Mouse (Mus musculus): ENCODE results near the gene Trdmt1. TPM values are rescaled to one million over a fixed set of nuclear protein-coding genes. Genes with fewer than 3 reads are reported as not detected.
A peak's percentile ranks its signal among the peaks of the same experiment; 100 is the strongest.
"Not testable (repeated sequence)": the region's sequence is repeated elsewhere in the genome, so short reads cannot be mapped to it uniquely, and the experiment has no call there.

Gene Trdmt1
- 1 to 10 TPM; 6.6 to 9.1 TPM for total RNA-seq (2021)
- long read RNA-seq, experiment 1, partial matches to known transcripts, result 0 of 5 reads
- long read RNA-seq, experiment 1, other reads (novel, unspliced or antisense), result 2 of 5 reads
- long read RNA-seq, experiment 2, partial matches to known transcripts, result 1 of 1 reads
- long read RNA-seq, experiment 2, other reads (novel, unspliced or antisense), result 0 of 1 reads

DNA sequence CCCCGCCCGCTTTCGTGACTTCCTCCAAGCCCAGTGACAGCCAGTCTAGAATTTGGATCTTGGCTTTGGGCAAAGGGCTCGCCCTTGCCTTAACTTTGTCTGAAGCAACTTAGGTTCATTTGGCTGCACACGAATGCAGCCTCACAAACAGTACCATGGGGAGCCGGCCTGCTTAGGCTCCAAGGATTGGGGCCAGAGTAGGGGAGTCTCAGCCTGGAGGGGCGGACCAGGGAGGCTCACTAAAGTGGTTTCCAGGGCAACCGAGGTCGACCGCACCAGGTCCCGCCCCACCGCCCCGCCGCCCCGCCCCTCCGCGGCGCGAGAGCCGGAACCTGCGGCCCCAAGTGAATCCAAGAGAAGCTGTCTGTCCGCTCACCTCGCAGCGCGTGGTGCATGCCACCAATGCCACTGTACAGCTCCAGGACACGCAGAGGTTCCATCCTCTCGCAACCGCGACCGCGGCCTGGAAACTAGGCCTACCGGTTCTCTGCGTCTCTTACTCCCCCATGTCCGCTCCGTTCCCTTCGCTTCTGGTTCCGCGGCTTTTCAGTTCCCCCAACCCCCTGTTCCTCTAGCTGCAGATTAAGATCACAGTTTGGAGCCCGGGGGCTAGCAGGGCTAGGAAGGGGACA, at the start of gene Trdmt1:
Trdmt1 (minus strand) TSS at position 476 of the 632 bp plus-strand sequence.
- intact Hi-C loops (cut with DNase I), result loop anchor here (2.0 kb wide), 1 partner anchor 28 kb away; the partner anchor contains the start of gene Vim

GRCm38 (mm10) chr2:13593328-13593727, 48.9 kb upstream of the Trdmt1 start:
- intact Hi-C loops (cut with DNase I), result no loop called here
- no peak for DNase-seq

More for the DNA sequence above, at the start of gene Trdmt1:
- DNase-seq, result peak; percentile 85

DNA sequence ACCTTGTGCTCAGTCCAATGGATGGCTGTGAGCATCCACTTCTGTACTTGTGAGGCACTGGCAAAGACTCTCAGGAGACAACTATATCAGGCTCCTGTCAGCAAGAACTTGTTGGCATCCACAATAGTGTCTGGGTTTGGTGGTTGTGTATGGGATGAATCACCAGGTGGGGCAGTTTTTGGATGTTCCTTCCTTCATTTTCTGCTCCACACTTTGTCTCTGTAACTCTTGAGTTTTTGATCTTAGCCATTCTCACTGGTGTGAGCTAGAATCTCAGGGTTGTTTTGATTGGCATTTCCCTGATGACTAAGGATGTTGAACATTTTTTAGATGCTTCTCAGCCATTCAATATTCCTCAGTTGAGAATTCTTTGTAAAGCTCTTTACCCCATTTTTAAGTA, 39.3 kb upstream of the Trdmt1 start:
- DNase-seq; intact Hi-C loops (cut with DNase I): not testable (repeated sequence)

GRCm38 (mm10) chr2:13582184-13582583, 37.7 kb upstream of the Trdmt1 start:
- intact Hi-C loops (cut with DNase I), result no loop called here
- DNase-seq, result no peak

GRCm38 (mm10) chr2:13579991-13580390, 35.5 kb upstream of the Trdmt1 start:
- DNase-seq, result peak in 1 of 2 experiments; percentile 31
- intact Hi-C loops (cut with DNase I), result loop anchor here (5.0 kb wide), 1 partner anchor 168 kb away; no protein-coding TSS in a partner anchor

DNA sequence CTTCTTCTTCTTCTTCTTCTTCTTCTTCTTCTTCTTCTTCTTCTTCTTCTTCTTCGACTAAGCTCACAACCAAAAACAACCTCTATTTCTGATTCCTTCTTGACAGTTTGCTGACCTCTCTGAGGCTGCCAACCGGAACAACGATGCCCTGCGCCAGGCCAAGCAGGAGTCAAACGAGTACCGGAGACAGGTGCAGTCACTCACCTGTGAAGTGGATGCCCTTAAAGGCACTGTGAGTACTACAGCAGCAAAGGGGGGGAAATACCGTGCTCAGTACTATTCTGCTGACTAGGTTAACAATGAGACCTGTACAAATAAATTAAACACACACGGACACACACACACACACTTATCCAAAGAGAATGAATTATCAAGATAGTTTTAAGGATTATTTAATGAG, 34.8 kb upstream of the Trdmt1 start:
- intact Hi-C loops (cut with DNase I), result loop anchor here (5.0 kb wide), 1 partner anchor 167 kb away; no protein-coding TSS in a partner anchor
- no peak for DNase-seq

DNA sequence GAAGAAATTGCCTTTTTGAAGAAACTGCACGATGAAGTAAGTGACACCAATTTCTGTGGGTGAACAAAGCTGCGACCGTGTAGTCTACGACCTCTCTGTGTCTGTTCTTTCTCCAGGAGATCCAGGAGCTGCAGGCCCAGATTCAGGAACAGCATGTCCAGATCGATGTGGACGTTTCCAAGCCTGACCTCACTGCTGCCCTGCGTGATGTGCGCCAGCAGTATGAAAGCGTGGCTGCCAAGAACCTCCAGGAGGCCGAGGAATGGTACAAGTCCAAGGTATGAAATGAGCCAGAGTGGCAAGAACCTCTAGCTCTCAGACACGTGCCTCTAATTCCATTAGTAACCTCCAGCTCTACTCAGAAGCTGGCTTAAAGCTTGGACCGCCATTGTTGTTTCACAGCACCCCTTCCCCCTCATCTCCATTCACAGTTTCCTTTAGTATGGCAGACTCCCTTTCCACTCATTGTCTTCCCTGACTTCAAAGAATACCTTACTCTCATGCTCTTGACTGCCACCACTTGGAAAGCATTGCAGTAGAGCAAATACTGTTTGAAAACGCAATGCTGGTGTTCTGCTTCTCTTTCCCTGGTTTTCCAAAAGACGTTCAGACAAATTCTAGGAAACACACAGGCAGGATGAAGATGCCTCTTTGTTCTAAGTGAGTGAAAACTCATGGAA, 34.1 kb upstream of the Trdmt1 start:
- intact Hi-C loops (cut with DNase I), result loop anchor here (5.0 kb wide), 1 partner anchor 166 kb away; no protein-coding TSS in a partner anchor
- peak in 1 of 2 experiments; percentile 21 for DNase-seq

DNA sequence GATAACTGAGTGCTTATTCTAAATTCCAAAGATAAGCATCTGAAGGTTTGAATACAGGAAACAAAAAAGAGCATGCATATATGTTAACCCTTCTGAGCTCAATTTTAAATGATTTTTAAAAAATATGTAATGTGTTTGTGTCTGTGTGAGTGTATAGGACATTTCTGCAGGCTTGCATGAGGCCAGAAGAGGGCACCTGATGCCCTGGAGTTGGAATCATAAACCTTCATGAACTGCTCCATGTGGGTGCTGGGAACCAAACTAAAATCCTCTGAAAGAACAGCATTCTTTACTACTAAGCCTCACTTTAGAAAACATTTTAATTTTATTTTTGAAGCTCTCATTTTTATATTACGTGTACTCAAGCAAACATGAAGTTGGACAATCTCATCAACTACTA, 32.9 kb upstream of the Trdmt1 start:
- intact Hi-C loops (cut with DNase I), result loop anchor here (5.0 kb wide), 1 partner anchor 165 kb away; no protein-coding TSS in a partner anchor
- no peak for DNase-seq

DNA sequence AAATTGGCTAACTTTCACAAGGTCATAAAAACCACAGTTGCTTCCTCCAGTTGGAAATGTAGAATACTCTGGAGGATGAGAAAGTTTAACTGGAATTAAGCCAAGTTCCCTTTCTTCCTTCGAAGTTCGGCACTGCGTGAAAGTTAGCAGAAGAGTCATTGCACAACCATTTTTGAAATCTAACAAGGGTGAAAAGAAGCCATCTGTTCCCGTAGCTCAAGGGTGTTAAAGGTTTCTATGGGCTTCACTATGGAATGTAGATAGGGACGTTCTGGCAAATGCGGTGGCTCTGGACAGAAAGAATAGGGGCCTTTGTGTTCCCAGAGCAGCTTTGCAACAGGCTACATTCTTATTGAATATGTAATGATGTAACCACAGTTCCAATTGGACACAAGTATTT, 31.5 kb upstream of the Trdmt1 start:
- DNase-seq, result peak in 1 of 2 experiments; percentile 16
- intact Hi-C loops (cut with DNase I), result loop anchor here (2.0 to 5.0 kb wide), 2 partner anchors 164 to 285 kb away; no protein-coding TSS in a partner anchor

DNA sequence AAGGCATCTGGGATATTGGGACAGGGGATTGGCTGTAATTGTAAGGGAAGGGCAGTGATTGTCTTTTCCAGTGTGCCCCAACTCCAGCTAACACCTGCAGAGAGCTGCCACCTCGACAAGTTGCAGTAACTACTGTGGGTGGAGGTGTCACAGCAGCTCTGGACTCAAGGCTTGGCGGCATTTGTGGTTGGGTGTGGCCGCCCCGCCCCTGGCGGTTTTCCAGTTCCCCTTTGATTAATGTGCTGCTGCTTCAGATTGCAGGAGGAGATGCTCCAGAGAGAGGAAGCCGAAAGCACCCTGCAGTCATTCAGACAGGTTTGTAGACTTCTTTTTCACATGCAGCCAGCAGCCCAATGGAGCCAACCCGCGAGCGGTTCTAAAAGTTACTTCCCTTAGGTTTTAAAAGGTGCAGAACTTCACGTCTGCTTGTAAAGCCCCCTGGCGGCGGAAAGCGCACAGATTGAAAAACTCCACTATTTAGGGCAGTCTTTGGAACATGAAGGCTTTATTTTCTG, 30.9 kb upstream of the Trdmt1 start:
- intact Hi-C loops (cut with DNase I), result loop anchor here (2.0 to 5.0 kb wide), 2 partner anchors 163 to 285 kb away; no protein-coding TSS in a partner anchor
- peak; percentile 79 to 85 for DNase-seq

DNA sequence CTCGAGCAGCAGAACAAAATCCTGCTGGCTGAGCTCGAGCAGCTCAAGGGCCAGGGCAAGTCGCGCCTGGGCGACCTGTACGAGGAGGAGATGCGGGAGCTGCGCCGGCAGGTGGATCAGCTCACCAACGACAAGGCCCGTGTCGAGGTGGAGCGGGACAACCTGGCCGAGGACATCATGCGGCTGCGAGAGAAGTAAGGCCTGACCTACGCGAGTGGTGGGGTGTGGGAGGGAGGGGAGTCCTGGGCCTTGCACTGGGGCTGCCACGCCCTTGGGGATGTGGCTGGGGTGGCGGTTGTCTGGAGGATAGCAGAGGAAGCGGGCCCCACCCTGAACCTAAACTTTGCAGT, 30.3 kb upstream of the Trdmt1 start:
- intact Hi-C loops (cut with DNase I), result loop anchor here (2.0 to 5.0 kb wide), 2 partner anchors 162 to 284 kb away; no protein-coding TSS in a partner anchor
- peak; percentile 55 to 59 for DNase-seq

- intact Hi-C loops (cut with DNase I), result loop anchor here (2.0 kb wide), 1 partner anchor 283 kb away; no protein-coding TSS in a partner anchor
- DNase-seq, result peak; percentile 84 to 86
Observed at GRCm38 (mm10) chr2:13574066-13574800, 29.8 kb upstream of the Trdmt1 start.

DNA sequence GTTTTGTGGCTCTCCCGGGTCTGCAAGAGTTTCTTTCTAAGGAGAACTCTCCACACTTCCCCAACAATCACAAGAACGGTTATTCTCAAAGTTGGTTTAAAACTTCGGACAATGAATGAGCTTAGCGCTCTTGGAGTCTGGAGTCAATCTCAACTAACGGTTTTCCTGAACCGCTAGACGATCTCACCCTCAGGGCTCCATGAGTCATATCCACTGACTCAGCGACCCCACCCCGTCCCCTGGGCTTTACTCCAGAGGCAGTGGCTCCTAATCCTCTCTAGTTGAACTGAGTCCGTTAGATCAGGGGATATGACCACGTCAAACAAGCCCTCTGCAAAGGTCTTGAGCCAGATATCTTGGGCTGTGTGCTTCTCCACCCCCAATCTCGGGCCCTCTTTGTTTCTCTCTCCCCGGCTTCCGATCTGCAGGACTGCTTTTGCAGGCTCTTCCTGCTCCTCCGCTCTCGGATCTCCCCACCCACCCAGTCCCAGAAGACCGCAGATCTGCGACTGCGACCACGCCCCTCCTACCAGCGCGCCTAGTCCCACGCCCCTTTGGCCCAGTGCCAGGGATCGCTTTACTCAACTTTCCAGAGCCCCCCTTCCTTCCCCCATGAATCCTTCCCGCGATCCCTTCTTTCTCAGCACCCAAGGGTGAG, 29.1 kb upstream of the Trdmt1 start, which contains the start of gene Vim:
Vim (plus strand) TSS at position 520 of the 658 bp plus-strand sequence.
- peak; percentile 91 for DNase-seq
- intact Hi-C loops (cut with DNase I), result loop anchor here (2.0 kb wide), 3 partner anchors 29 to 283 kb away; partner anchors contain the start of gene Trdmt1

DNA sequence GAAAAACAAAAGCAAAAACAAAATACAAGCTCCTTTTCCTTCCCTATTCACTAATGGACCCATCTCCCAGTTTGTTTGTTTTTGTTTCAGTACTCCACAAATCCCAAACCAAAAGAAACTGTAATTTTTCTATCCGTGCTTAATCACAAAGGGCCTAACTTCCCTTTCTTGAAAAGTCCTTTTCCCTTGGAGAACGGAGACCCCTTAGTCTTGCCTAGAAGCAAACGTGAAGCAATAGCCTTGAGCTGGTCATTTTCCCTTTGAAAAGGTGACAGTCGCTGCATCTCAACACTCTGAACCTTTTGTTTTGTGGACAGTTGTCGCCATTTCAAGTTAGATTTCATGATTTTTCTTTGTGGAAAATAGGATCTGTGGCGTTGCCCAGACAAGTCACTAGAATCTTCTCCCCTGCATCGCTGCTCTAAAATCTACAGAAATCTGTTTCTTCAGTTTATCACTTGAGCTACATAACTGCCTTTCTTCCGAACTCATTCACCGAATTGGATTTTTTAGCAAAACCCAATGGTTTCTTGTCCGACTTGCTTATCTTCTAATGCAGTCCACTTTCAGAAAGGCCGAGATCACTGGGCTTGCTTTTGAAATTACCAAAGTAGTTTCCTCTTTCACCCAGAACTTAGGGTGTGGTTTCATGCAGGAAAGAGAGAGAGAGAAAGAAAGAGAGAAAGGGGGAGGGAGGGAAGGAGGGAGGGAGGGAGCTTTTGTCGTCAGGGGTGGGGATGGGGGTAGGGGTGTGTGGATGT, 28.4 kb upstream of the Trdmt1 start:
- intact Hi-C loops (cut with DNase I), result loop anchor here (2.0 kb wide), 2 partner anchors 28 to 200 kb away; partner anchors contain the start of gene Trdmt1
- no peak for DNase-seq

- intact Hi-C loops (cut with DNase I), result loop anchor here (2.0 kb wide), 2 partner anchors 27 to 199 kb away; partner anchors contain the start of gene Trdmt1
- no peak for DNase-seq
Observed at GRCm38 (mm10) chr2:13572101-13572553, 27.7 kb upstream of the Trdmt1 start.

DNA sequence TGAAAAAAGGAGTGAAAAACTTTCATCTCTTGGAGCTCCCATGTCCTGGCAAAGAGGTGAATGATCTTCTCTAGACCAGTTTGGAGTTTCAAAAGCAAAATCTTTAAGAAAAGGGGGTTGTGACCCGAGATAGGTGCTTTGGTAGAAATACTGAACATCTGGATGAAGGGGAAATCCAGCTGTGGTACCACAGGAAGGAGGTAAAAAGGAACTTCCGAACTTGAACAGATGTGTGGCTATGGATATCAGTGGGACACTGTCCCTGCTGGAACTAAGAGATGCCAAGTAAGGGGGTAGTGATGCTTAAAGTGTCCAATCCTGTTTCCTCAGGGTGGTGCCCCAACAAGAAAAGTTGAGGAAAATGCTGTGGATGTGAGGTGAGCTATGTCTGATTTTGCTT, 25.7 kb upstream of the Trdmt1 start:
- intact Hi-C loops (cut with DNase I), result no loop called here
- DNase-seq, result no peak

- DNase-seq, result no peak
- intact Hi-C loops (cut with DNase I), result no loop called here
Observed at GRCm38 (mm10) chr2:13560396-13560795, 15.9 kb upstream of the Trdmt1 start.

DNA sequence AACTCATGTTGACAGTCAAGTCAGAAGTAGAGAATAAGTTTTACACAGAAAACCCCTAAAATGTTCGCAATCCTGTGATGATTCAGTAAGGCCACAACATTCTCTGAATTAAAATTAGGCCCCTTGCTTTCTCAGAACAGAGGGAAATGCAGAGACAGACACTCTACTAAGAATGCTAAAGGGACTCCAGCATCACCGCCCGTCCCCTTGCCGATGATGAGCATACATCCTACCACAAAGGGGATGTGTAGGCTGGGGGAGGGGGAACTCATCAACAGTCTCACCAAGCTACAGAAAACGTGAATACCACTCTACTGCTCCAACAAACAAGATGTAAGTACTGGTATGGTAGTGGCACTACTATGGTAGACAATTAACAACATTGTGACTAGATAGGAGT, 15.3 kb upstream of the Trdmt1 start:
- DNase-seq, result no peak
- intact Hi-C loops (cut with DNase I), result no loop called here

Measured in heart, postnatal 14 days (tissue).